Mouse (Mus musculus) lung, adult 2 months (tissue): ENCODE measurements around the gene Sypl.

Experiments
- CTCF ChIP-seq: fragments of 200-500 bp; IDR thresholded peaks from 2 replicates; pipeline ENCODE4 v1.5.1; 2011; ENCODE audit warnings: mild to moderate bottlenecking, low read length, control low read depth; ENCODE audit not compliant: insufficient read depth
- POLR2A ChIP-seq: fragments of 200-500 bp; IDR thresholded peaks from 2 replicates; pipeline ENCODE4 v1.6.1; 2011; ENCODE audit warnings: low read depth, mild to moderate bottlenecking, control low read depth, low read length, borderline replicate concordance; ENCODE audit errors: extremely low read depth

DNA sequence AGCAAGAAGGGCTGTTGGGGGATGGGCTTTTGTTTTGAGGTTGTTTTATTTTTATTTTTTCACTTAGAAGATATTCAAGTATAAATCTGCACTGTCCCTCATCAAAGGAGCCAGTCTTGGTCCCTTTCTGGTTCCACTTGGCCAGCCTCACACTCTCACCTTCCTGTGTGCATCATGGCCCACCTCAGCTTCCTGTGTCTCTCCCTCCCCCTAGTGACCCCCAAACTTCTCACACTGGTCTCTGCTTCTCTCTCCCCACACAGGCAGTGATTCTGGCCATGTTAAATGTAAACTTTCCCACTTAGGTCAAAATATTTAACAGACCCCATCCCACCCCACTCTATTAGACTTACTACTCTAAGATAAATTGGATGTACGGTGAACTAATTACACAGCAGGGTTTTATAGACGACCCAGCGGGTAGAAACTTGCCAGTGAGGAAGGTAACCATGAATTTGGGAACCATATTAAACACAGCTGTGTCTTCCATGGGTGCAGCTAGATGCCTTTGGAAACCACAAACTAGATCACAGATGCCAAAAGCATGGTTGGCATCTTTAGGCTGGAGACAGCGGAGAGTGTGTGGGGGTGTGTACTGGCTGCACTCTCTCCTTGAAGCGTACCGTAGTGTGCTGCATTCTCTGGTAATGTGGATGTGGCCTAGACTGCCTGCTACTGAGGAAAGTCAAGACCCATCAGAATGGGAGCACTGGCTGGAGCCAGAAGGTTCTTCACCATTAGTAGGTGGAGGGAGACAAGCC, 55.7 kb downstream of the Sypl start:
- no peak for TF ChIP-seq CTCF
- TF ChIP-seq POLR2A: no peak
